Mouse (Mus musculus) forebrain, embryonic 12.5 days (tissue): Measurements from ENCODE around the gene Sipa1l3. TPM values are rescaled to one million over a fixed set of nuclear protein-coding genes. Genes with fewer than 3 reads are reported as not detected.

Source experiments
- ATAC-seq: fragments of 200-750 bp; cut with Nextera tagmentation; 2 replicates; pipeline ENCODE4 v1.8.0; 2017; ENCODE audit warnings: moderate TSS enrichment; ENCODE audit not compliant: low FRiP score
- H3K27ac ChIP-seq: fragments of 300-500 bp; sonication (generic); 2 replicates; pipeline ENCODE4 v1.5.1; 2016; ENCODE audit warnings: mild to moderate bottlenecking
- H3K27me3 ChIP-seq: fragments of 300-500 bp; sonication (generic); 2 replicates; pipeline ENCODE4 v1.6.1; 2016; ENCODE audit warnings: mild to moderate bottlenecking
- H3K36me3 ChIP-seq: fragments of 300-500 bp; sonication (generic); replicated peaks from 2 replicates; pipeline ENCODE4 v1.6.1; 2016; ENCODE audit warnings: mild to moderate bottlenecking
- H3K4me1 ChIP-seq: fragments of 300-500 bp; sonication (generic); 2 replicates; pipeline ENCODE4 v1.6.1; 2016
- H3K4me2 ChIP-seq: fragments of 300-500 bp; sonication (generic); 2 replicates; pipeline ENCODE4 v1.6.1; 2016; ENCODE audit warnings: mild to moderate bottlenecking, moderate library complexity
- H3K4me3 ChIP-seq: fragments of 300-500 bp; sonication (generic); replicated peaks from 2 replicates; pipeline ENCODE4 v1.5.1; 2016; ENCODE audit warnings: mild to moderate bottlenecking
- H3K9ac ChIP-seq: fragments of 300-500 bp; sonication (generic); 2 replicates; pipeline ENCODE4 v1.6.1; 2016; ENCODE audit warnings: mild to moderate bottlenecking
- H3K9me3 ChIP-seq: fragments of 300-500 bp; sonication (generic); 2 replicates; pipeline ENCODE4 v1.6.1; 2016
- WGBS: fragments of 180-500 bp; shearing (Covaris S2); methylation state at CpG from one replicate; pipeline ENCODE4 v1.1.7; 2016; 5-methylcytosine and 5-hydroxymethylcytosine counted together
- polyA plus RNA-seq: library from polyadenylated mRNA; unstranded; fragments of >200 nt; fragmentation: Nextera tagmentation; extraction: Ambion mirVana; gene quantifications from 2 replicates; pipeline ENCODE4 v1.2.1, GENCODE M21; 2016

Gene Sipa1l3
- polyA plus RNA-seq, 1 experiment from 2014 or later = 12.3 TPM

GRCm38 (mm10) chr7:29437072-29437471, 81.4 kb downstream of the Sipa1l3 start:
- H3K4me3 ChIP-seq = no peak overlapping the region
- H3K36me3 ChIP-seq = no peaks in the 10 kb centered on the region
- ATAC-seq = no peak
- H3K9me3 ChIP-seq = no peaks in the 10 kb centered on the region
- peaks cover 35% of the 10 kb centered on the region for H3K4me1 ChIP-seq
- no peak overlapping the region for H3K4me2 ChIP-seq
- H3K9ac ChIP-seq = no peak overlapping the region
- H3K27me3 ChIP-seq = no peaks in the 10 kb centered on the region
- H3K27ac ChIP-seq = no peak overlapping the region
- 76% methylated on average over 10 of the region's 10 CpGs for WGBS

- Histone ChIP-seq H3K9ac (no peak overlapping the region), H3K4me3 (no peak overlapping the region), H3K9me3 (no peaks in the 10 kb centered on the region), H3K27ac (no peak overlapping the region), H3K4me1 (peaks cover 40% of the 10 kb centered on the region), H3K36me3 (no peaks in the 10 kb centered on the region), H3K27me3 (0 out of 2 replicates have a peak, but pooled peaks cover 4% of the 10 kb centered on the region), H3K4me2 (no peak overlapping the region)
- 81% methylated on average over 9 of the region's 9 CpGs for WGBS
- ATAC-seq = no peak
Observed at GRCm38 (mm10) chr7:29434313-29435035, 84.0 kb downstream of the Sipa1l3 start.

- Histone ChIP-seq H3K27me3 (0 out of 2 replicates have a peak, but pooled peaks cover 4% of the 10 kb centered on the region), H3K4me1 (peaks cover 40% of the 10 kb centered on the region), H3K9ac (no peak overlapping the region), H3K4me3 (no peak overlapping the region), H3K36me3 (no peaks in the 10 kb centered on the region), H3K27ac (no peak overlapping the region), H3K4me2 (no peak overlapping the region), H3K9me3 (no peaks in the 10 kb centered on the region)
- WGBS = 83% methylated on average over 10 of the region's 10 CpGs
- ATAC-seq = no peak
Observed at GRCm38 (mm10) chr7:29433725-29434124, 84.7 kb downstream of the Sipa1l3 start.

GRCm38 (mm10) chr7:29432947-29433553, 85.4 kb downstream of the Sipa1l3 start:
- no peak overlapping the region for H3K9ac ChIP-seq
- ATAC-seq = no peak
- H3K4me2 ChIP-seq = no peak overlapping the region
- 0 out of 2 replicates have a peak overlapping the region, but pooled peaks have one; percentile 6 for H3K27ac ChIP-seq
- no peak overlapping the region for H3K4me3 ChIP-seq
- 57% methylated on average over 11 of the region's 11 CpGs for WGBS
- no peaks in the 10 kb centered on the region for H3K36me3 ChIP-seq
- no peaks in the 10 kb centered on the region for H3K9me3 ChIP-seq
- H3K27me3 ChIP-seq = 0 out of 2 replicates have a peak, but pooled peaks cover 4% of the 10 kb centered on the region
- peaks cover 40% of the 10 kb centered on the region for H3K4me1 ChIP-seq

- WGBS = 19% methylated on average over 15 of the region's 15 CpGs
- H3K4me3 ChIP-seq = no peak overlapping the region
- no peak overlapping the region for H3K9ac ChIP-seq
- no peaks in the 10 kb centered on the region for H3K36me3 ChIP-seq
- peaks cover 40% of the 10 kb centered on the region for H3K4me1 ChIP-seq
- peak; percentile 42 for ATAC-seq
- H3K4me2 ChIP-seq = no peak overlapping the region
- H3K27ac ChIP-seq = 0 out of 2 replicates have a peak overlapping the region, but pooled peaks have one; percentile 6
- H3K9me3 ChIP-seq = no peaks in the 10 kb centered on the region
- 0 out of 2 replicates have a peak, but pooled peaks cover 4% of the 10 kb centered on the region for H3K27me3 ChIP-seq
Observed at GRCm38 (mm10) chr7:29432180-29432946, 86.1 kb downstream of the Sipa1l3 start.

- H3K4me1 ChIP-seq = peaks cover 40% of the 10 kb centered on the region
- no peak overlapping the region for H3K9ac ChIP-seq
- H3K36me3 ChIP-seq = no peaks in the 10 kb centered on the region
- 0 out of 2 replicates have a peak, but pooled peaks cover 4% of the 10 kb centered on the region for H3K27me3 ChIP-seq
- H3K4me2 ChIP-seq = no peak overlapping the region
- 0 out of 2 replicates have a peak overlapping the region, but pooled peaks have one; percentile 0 for H3K27ac ChIP-seq
- no peak overlapping the region for H3K4me3 ChIP-seq
- ATAC-seq = no peak
- 18% methylated on average over 6 of the region's 6 CpGs for WGBS
- H3K9me3 ChIP-seq = no peaks in the 10 kb centered on the region
Observed at GRCm38 (mm10) chr7:29430739-29431211, 87.7 kb downstream of the Sipa1l3 start.

GRCm38 (mm10) chr7:29426056-29426455, 92.4 kb downstream of the Sipa1l3 start:
- Histone ChIP-seq H3K4me2 (no peak overlapping the region), H3K27ac (no peak overlapping the region), H3K4me1 (peaks cover 21% of the 10 kb centered on the region), H3K36me3 (no peaks in the 10 kb centered on the region), H3K9me3 (no peaks in the 10 kb centered on the region), H3K4me3 (no peak overlapping the region), H3K9ac (no peak overlapping the region), H3K27me3 (no peaks in the 10 kb centered on the region)
- ATAC-seq = no peak
- WGBS = 87% methylated on average over 8 of the region's 8 CpGs

GRCm38 (mm10) chr7:29425413-29425827, 93.0 kb downstream of the Sipa1l3 start:
- H3K9ac ChIP-seq = no peak overlapping the region
- no peaks in the 10 kb centered on the region for H3K9me3 ChIP-seq
- ATAC-seq = no peak
- H3K4me3 ChIP-seq = no peak overlapping the region
- H3K36me3 ChIP-seq = no peaks in the 10 kb centered on the region
- 83% methylated on average over 7 of the region's 7 CpGs for WGBS
- H3K4me1 ChIP-seq = peaks cover 20% of the 10 kb centered on the region
- H3K27me3 ChIP-seq = no peaks in the 10 kb centered on the region
- H3K4me2 ChIP-seq = no peak overlapping the region
- H3K27ac ChIP-seq = no peak overlapping the region

GRCm38 (mm10) chr7:29424690-29425089, 93.8 kb downstream of the Sipa1l3 start:
- Histone ChIP-seq H3K9me3 (no peaks in the 10 kb centered on the region), H3K27ac (no peak overlapping the region), H3K4me2 (no peak overlapping the region), H3K9ac (no peak overlapping the region), H3K27me3 (no peaks in the 10 kb centered on the region), H3K4me3 (no peak overlapping the region), H3K4me1 (peaks cover 14% of the 10 kb centered on the region), H3K36me3 (no peaks in the 10 kb centered on the region)
- ATAC-seq = no peak
- 69% methylated on average over 5 of the region's 5 CpGs for WGBS

- Histone ChIP-seq H3K4me3 (no peak overlapping the region), H3K27ac (peak overlapping the region; percentile 70), H3K4me2 (no peak overlapping the region), H3K9ac (0 out of 2 replicates have a peak overlapping the region, but pooled peaks have one; percentile 8), H3K9me3 (no peaks in the 10 kb centered on the region), H3K4me1 (peaks cover 27% of the 10 kb centered on the region), H3K36me3 (no peaks in the 10 kb centered on the region), H3K27me3 (no peaks in the 10 kb centered on the region)
- ATAC-seq = no peak
- 26% methylated on average over 3 of the region's 3 CpGs for WGBS
Observed at GRCm38 (mm10) chr7:29421909-29422244, 96.6 kb downstream of the Sipa1l3 start.

- Histone ChIP-seq H3K4me2 (no peak overlapping the region), H3K27ac (peak overlapping the region; percentile 70), H3K4me3 (no peak overlapping the region), H3K27me3 (no peaks in the 10 kb centered on the region), H3K9me3 (no peaks in the 10 kb centered on the region), H3K4me1 (peaks cover 30% of the 10 kb centered on the region), H3K9ac (0 out of 2 replicates have a peak overlapping the region, but pooled peaks have one; percentile 8), H3K36me3 (no peaks in the 10 kb centered on the region)
- peak; percentile 34; the same call in 1 of the 2 replicates for ATAC-seq
- WGBS = 31% methylated on average over 12 of the region's 12 CpGs
Observed at GRCm38 (mm10) chr7:29421240-29421908, 97.1 kb downstream of the Sipa1l3 start.
